Mouse (Mus musculus) kidney, adult 9 months (tissue): ENCODE data around the gene Etnppl.

Source experiments
- DNase-seq: peaks from one replicate; pipeline ENCODE4 v3.0.0; 2022

The Etnppl gene

GRCm38 (mm10) chr3:130617439-130617898, at the start of gene Etnppl:
TSS of gene Etnppl (plus strand) at chr3:130617448.
- DNase-seq, result peak; percentile 90

- no peak for DNase-seq
These were observed 48.7 kb upstream of the Etnppl start for GRCm38 (mm10) chr3:130568331-130569095.

- no peak for DNase-seq
These were observed 44.0 kb upstream of the Etnppl start for GRCm38 (mm10) chr3:130573243-130573642.

GRCm38 (mm10) chr3:130574652-130575051, 42.6 kb upstream of the Etnppl start:
- DNase-seq, result peak; percentile 32

GRCm38 (mm10) chr3:130576683-130577082, 40.6 kb upstream of the Etnppl start:
- peak; percentile 20 for DNase-seq

- no peak for DNase-seq
These were observed 37.7 kb upstream of the Etnppl start for GRCm38 (mm10) chr3:130579501-130579900.

GRCm38 (mm10) chr3:130581577-130581976, 35.7 kb upstream of the Etnppl start:
- no peak for DNase-seq

- no peak for DNase-seq
These were observed 34.2 kb upstream of the Etnppl start for GRCm38 (mm10) chr3:130582903-130583664.

- no peak for DNase-seq
These were observed 33.2 kb upstream of the Etnppl start for GRCm38 (mm10) chr3:130584007-130584406.

GRCm38 (mm10) chr3:130595050-130595449, 22.2 kb upstream of the Etnppl start:
- DNase-seq, result no peak

GRCm38 (mm10) chr3:130601491-130601890, 15.8 kb upstream of the Etnppl start:
- DNase-seq, result no peak

GRCm38 (mm10) chr3:130607924-130608323, 9.3 kb upstream of the Etnppl start:
- DNase-seq, result peak; percentile 51

GRCm38 (mm10) chr3:130614444-130614843, 2.8 kb upstream of the Etnppl start:
- no peak for DNase-seq

- DNase-seq, result no peak
These were observed 1.6 kb upstream of the Etnppl start for GRCm38 (mm10) chr3:130615625-130616024.

- DNase-seq, result no peak
These were observed 3.4 kb downstream of the Etnppl start for GRCm38 (mm10) chr3:130620517-130621146.

- DNase-seq, result no peak
These were observed 11.1 kb downstream of the Etnppl start for GRCm38 (mm10) chr3:130628358-130628757.

GRCm38 (mm10) chr3:130633859-130634258, 16.6 kb downstream of the Etnppl start:
- peak; percentile 19 for DNase-seq

- DNase-seq, result no peak
These were observed 29.0 kb downstream of the Etnppl start for GRCm38 (mm10) chr3:130646110-130646810.

GRCm38 (mm10) chr3:130649569-130649968, 32.3 kb downstream of the Etnppl start:
- DNase-seq, result no peak

- no peak for DNase-seq
These were observed 43.4 kb downstream of the Etnppl start for GRCm38 (mm10) chr3:130660619-130661018.

GRCm38 (mm10) chr3:130662496-130662895, 45.2 kb downstream of the Etnppl start:
- DNase-seq, result no peak

- DNase-seq, result no peak
These were observed 54.0 kb downstream of the Etnppl start for GRCm38 (mm10) chr3:130671291-130671690.
